Mouse (Mus musculus) adrenal gland, adult 2 months (tissue): ENCODE data around the gene Gm4881. TPM values are rescaled to one million over a fixed set of nuclear protein-coding genes. Genes with fewer than 3 reads are reported as not detected.

Experiments
- DNase-seq: peaks from one replicate; pipeline ENCODE4 v3.0.0; 2021
- long read RNA-seq: library from polyadenylated mRNA; stranded (forward); transcript quantifications from one replicate; pipeline ENCODE4 v2.0.0, GENCODE M21; 2021
- polyA plus RNA-seq: library from polyadenylated mRNA; depleted of rRNA; stranded (reverse); fragments of >200 nt; gene quantifications from 2 replicates; pipeline ENCODE4 v1.2.3, GENCODE M21; 2012; rRNA removed
- total RNA-seq, 2 experiments: library from RNA; stranded (reverse); gene quantifications; 2 replicates each; pipeline ENCODE4 v1.2.3; 2021

The Gm4881 gene
- total RNA-seq (not detected), polyA plus RNA-seq (not detected in 2 replicates)
- long read RNA-seq = 0 reads

GRCm38 (mm10) chr7:24944257-24944950, at the start of gene Gm4881:
Gene Gm4881 (minus strand): TSS chr7:24944494.
- DNase-seq = no peak

GRCm38 (mm10) chr7:24993081-24993480, 48.8 kb upstream of the Gm4881 start:
- DNase-seq = peak; percentile 49

- DNase-seq = no peak
Observed at GRCm38 (mm10) chr7:24990478-24990877, 46.2 kb upstream of the Gm4881 start.

DNA sequence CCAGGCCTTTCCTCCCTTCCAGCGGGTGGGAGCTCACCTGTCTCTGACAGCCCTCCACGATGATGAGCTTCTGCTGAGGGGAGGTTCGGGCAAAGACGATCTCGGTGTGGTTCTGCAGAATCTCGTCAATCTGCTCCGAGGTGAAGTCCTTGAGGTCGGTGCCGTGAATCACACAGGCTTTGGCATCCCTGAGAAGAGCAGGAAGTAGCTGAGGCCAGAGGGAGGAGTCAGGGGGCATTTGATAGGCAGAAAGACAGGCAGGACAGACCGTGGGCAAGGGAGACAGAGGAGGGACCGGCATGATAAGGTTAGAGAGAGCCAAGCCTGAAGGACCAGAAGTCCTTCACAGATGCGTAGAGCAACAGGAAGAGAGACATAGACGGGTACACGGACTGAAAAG, 43.6 kb upstream of the Gm4881 start:
- DNase-seq = peak; percentile 83

DNA sequence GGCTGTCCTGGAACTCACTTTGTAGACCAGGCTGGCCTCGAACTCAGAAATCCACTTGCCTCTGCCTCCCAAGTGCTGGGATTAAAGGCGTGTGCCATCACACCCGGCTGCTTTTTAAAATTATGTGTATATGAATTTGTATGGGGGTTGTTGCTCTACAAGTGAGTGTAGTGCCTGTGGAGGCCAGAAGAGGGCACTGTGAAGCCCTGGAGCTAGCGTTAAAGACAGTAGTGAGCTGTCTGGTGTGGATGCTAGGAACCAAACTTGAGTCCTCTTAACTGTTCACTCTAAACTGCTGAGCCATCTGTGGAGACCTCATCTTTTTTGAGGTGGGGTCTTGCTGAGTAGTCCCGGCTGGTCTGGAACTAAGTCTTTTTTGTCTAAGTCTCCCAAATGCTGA, 41.5 kb upstream of the Gm4881 start:
- no peak for DNase-seq

- DNase-seq = no peak
Observed at GRCm38 (mm10) chr7:24984307-24984706, 40.0 kb upstream of the Gm4881 start.

- no peak for DNase-seq
Observed at GRCm38 (mm10) chr7:24983396-24983795, 39.1 kb upstream of the Gm4881 start.

DNA sequence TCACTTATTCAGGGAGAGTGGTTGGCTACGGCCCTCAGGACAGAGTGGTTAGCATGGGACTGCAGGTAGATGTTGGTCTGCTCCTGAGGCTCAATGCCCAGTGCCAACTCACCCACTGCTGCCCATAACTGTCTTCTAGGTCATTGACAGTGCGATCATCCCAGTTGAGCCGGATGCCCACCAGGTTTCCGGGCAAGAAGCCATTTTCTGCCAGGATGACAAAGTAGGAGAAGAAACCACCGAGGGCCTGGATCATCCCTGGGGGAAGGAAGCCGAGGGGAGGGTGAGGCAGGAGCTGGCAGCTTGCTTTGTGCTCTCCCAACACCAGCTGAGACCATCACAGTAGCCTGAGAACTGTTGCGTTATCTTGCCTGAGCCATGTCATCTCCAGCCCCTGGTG, 36.1 kb upstream of the Gm4881 start:
- DNase-seq = no peak

DNA sequence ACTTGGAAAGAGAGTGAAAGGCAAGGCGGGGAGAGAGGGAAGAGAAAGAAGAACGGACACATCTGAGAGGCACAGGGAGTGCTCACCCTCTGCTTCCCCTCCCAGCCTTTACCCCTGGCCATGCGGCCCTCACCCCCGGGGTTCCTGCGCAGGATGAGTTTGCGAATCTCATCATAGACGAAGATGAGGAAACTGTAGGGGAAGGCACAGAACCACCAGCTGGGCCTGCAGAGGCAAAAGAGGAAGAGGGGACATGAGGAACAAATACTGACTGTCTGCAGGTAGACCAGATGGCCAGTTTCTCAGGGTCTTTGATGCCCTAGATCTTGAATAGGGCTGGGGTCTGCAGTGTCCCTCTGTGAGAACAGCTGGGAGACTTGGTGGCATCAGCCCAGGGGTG, 34.5 kb upstream of the Gm4881 start:
- no peak for DNase-seq

- DNase-seq = peak; percentile 27
Observed at GRCm38 (mm10) chr7:24974893-24975595, 30.8 kb upstream of the Gm4881 start.

- no peak for DNase-seq
Observed at GRCm38 (mm10) chr7:24973902-24974301, 29.6 kb upstream of the Gm4881 start.

- DNase-seq = no peak
Observed at GRCm38 (mm10) chr7:24973208-24973607, 28.9 kb upstream of the Gm4881 start.

DNA sequence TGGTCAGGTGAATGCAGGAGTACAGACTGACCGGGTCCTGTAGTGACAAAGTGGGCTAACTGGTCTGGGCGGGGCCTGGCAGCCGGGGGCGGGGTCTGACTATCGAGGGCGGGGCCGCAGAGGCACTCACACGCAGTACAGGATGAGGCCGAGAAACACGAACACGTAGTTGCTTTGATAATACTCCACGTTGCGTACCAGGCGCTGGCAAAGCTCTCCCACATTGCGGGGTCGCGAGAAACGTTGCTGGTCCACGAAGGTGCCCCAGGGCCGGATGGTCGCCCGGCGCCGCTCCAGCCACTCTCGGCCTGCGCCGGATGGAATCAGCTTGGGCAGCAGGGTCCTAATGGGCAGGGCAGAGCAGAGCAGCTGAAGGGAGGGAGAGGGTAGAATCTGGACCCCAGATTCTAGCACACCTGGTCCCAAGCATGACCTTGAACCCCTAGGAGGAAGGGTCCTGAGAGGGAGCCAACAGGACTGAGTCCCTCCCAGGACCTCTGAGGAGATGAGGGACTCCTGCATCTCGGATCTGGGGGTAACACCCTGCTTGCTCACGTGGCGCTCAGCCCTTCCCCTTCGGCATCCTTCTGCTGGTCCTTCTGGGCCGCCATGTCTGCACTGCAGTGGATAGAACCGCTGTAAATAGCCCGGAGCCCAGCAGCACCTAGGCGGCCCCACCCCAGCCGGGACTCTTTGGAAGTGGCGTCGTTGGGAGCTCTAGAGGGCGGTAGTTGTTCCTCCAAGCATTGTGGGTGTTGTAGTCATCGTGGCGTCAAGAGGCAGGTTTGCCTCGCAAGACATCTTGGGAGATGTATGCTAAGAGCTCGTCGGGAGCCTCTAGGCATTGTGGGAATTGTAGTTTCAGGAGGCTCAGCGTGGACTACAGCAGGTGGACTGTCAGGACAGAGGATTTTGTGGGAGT, 27.9 kb upstream of the Gm4881 start, which contains the start of gene Rabac1:
TSS of gene Rabac1 (minus strand) at position 783 of the 922 bp plus-strand sequence.
- peak; percentile 95 for DNase-seq

DNA sequence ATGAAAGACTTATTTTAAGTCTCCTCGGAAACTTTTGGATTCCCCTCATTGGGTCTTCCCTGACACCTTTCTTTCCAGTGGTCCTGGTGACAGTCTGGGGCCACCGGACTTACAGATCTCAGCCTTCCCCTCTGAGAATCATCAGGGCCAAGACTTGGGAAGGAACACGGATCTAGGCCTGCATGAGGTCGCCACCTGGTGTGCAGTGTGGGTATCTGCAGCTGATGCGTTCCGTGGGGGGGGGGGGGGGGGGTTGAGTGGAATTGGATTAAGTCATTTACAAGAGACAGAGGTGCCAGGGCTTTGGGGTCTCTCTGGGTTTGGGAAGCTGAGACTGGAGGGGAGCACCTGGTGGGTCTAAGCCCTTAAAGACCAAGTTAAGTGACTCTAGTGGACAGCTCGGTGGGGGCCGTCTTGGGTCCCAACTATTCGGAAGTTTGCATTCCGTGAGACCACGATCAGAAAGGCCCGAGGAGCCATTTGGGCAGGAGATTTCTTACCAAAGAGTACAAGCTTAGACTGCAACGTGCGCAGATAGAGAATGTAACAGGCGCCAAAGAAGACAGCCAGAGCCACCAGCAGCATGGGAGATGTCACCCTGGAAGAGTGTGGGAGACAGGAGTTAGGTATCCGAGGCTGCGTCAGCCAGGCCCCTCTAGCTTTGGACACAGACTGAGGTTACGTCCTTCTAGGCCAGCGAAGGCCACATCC, 27.1 kb upstream of the Gm4881 start:
- peak; percentile 41 for DNase-seq

DNA sequence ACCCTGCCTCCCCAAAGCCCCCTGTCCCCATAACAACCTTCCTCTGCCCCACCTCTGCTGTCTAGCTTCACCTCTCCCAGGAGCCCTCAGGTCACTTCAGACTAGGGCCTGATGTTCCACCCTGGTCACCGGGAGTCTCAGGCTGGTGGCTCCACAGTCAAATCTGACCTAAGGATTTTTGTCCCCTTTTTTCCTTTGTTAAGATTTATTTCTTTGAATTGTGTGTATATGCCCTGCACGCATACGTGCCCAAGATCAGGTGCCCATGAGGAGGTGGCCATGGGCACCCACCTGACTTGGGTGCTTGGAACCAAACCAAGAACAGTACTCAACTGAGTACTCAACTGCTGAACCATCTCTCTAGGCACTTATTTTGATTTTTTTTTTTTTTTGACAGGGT, 26.0 kb upstream of the Gm4881 start:
- no peak for DNase-seq

DNA sequence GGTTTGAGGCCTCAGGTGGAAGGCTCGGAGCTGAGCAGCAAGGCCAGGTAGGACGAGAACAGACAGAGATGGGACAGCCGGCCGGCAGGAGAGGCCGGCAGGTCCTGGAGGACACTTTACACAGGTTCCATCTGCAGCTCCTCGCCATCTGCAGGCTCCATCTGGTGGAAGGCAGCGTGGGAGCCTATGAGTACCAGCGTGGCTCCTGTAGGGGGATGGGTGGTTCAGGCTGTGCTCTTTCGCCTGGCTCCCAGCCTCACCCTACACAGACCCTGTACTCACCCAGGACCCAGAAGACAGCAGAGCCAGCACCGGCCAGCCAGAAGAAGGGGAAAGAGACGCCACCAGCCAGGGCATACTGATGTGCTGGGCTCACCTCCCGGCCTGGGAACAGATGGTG, 25.5 kb upstream of the Gm4881 start:
- no peak for DNase-seq

GRCm38 (mm10) chr7:24968463-24968862, 24.2 kb upstream of the Gm4881 start:
- no peak for DNase-seq

DNA sequence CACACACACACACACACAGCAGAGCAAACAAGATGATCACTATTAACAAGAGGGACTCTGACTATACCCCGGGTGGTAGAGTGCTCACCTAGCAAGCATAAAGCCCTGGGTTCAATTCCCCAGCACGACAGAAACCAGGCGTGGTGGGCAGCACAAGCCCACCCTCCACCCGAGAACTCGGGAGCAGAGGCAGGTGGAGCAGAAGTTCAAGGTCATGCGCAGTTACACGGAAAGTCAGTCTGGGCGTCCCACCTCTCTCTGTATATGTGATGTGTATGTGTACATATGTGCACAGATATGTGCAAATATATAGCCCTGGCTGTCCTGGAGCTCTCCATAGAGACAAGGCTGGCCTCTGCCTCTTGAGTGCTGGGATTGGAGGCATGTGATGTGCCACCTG, 23.7 kb upstream of the Gm4881 start:
- DNase-seq = no peak

- peak; percentile 80 for DNase-seq
Observed at GRCm38 (mm10) chr7:24964897-24965535, 20.7 kb upstream of the Gm4881 start.

DNA sequence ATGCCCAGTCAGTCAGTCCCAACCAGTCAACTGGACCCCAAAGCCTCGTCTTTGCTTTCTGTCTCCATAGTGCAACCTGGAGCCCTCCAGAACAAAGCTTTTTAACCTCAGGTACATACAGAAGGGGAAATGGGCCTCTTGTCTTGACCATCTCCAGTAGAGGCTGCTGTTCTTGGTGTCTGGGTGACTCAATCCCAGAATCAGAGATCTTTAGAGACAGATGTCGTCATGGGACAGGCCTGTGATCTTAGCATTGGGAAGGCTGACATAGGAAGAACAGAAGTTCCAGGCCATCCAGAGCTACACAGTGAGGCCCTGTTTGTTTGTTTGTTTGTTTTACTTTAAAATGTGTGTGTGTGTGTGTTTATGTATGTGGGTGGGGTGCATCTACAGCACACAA, 20.0 kb upstream of the Gm4881 start:
- DNase-seq = no peak

GRCm38 (mm10) chr7:24955226-24955625, 10.9 kb upstream of the Gm4881 start:
- DNase-seq = no peak
